Mouse (Mus musculus) kidney, postnatal 10 days (tissue): Measurements from ENCODE around the gene Hist2h2bb.
"Not testable (repeated sequence)": the region's sequence is repeated elsewhere in the genome, so short reads cannot be mapped to it uniquely, and the experiment has no call there.

ENCODE experiments used
- DNase-seq: peaks from one replicate; pipeline ENCODE4 v3.0.0; 2021; ENCODE audit warnings: mixed read lengths

Hist2h2bb gene

DNA sequence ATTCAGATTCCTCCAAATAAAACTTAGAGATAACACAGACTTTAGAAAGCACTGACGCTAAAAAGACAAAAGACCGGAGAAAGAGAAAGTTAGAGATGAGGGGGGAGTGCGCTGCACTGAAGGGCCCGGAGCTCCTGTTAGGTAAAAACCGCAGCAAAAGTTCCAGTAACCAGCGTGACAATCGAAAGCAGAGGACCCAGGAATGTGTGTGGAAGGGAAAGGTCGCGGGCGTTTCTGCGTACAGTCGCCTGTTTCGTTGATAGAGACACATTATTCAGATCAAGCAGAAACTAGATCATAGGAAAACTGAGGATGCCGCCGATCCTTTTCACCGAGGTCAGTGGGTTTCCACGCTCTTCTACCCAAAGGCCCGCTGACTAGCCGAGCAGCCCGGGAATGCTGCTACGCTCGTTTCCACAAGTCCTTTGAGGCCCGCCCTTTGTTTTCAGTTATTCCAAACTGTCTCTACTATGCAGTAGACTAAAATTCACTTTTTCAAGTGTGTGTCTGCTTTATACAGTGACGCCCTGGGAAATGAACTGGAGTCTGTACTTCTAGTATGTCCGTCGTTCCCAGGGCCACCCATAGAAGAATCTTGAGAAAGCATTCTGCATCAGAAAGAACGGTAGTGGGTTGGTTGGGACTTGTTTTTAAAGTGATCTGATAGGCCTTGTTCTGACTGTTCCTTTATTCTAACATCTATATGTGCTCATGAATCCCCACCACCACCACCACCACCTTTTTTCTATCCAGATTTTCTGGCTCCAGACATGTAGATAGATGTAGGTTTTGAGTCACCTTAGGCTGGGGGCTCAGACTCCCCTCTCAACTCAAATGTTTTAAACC, 5.8 kb upstream of the Hist2h2bb start:
- DNase-seq = peak; percentile 62

DNA sequence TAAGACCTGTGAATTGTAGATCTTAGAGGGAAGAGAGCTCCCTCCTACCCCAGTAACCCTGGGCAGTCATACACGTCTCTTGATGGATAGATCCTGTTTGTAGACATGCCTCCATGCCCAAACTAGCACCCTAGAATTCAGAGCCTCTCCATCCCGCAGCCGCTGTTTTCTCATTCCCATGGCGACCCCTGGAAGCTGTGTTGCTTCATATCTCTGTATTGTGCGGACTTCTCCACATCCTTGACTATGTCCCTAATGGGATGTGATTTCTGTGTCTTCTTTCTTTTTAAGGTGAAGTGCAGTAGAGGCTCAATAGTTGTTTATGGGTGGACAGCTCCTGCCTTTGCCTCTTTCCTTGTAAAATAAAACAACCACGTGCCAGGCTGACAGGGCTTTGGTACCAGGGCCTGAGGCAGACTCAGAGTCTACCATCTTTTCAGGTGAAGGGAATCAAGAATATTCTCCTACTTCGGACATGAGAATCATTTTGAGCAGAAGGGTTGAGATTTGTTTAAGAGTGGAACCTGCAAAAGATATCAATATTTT, 5.1 kb upstream of the Hist2h2bb start:
- DNase-seq = no peak

- DNase-seq = no peak
These were observed 3.3 kb upstream of the Hist2h2bb start for GRCm38 (mm10) chr3:96266132-96266710.

DNA sequence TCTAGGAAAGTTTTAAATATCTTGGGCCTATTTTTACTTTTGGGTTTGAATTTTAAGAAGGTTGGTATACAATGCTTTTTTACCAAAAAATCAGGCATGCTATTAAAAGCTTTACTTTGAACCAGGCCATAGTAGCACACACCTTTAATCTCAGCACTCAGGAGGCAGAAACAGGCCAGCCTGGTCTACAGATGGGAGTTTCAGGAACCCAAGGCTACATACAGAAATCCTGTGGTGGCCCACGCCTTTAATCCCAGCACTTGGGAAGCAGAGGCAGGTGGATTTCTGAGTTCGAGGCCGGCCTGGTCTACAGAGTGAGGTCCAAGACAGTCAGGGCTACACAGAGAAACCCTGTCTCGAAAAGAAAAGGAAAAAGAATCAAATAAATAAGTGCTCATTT, 2.0 kb upstream of the Hist2h2bb start:
- no peak for DNase-seq

DNA sequence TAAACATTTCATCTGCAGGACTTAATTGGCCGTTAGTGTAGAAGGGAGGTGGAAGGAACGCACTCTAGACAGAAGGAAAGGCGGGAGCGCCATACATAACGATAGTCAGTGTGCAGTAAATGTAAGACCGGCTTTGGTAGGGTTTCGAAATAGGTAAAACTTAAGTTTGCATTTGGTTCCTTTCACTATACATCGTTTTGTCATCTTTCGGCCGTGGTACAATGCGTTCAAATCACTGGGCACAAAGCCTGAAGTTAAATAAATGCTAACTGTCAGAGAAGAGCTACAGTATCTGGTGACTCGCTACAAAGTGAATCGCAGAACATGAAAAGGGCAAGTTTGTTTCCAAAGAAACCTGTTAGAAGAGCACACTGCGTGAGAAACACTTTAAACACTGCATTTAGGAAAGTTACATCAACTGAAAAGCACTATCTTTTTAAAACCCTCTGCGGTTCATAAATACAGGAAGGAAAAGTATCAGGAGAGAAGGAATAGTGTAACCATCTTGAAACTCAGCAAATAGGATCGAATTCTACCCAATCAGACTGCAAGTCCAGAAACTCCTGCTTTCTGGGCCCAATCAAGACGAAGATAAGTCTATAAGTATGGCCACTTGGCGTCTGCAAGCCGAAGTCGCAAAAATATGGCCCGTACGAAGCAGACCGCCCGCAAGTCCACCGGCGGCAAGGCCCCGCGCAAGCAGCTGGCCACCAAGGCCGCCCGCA, 1.3 kb upstream of the Hist2h2bb start, which contains the start of gene Hist2h3b:
Gene Hist2h3b (plus strand): TSS at position 604 of the 725 bp plus-strand sequence.
- DNase-seq = peak; percentile 86

- not testable (repeated sequence) for DNase-seq
These were observed 675 bp upstream of the Hist2h2bb start for GRCm38 (mm10) chr3:96268776-96269378.

DNA sequence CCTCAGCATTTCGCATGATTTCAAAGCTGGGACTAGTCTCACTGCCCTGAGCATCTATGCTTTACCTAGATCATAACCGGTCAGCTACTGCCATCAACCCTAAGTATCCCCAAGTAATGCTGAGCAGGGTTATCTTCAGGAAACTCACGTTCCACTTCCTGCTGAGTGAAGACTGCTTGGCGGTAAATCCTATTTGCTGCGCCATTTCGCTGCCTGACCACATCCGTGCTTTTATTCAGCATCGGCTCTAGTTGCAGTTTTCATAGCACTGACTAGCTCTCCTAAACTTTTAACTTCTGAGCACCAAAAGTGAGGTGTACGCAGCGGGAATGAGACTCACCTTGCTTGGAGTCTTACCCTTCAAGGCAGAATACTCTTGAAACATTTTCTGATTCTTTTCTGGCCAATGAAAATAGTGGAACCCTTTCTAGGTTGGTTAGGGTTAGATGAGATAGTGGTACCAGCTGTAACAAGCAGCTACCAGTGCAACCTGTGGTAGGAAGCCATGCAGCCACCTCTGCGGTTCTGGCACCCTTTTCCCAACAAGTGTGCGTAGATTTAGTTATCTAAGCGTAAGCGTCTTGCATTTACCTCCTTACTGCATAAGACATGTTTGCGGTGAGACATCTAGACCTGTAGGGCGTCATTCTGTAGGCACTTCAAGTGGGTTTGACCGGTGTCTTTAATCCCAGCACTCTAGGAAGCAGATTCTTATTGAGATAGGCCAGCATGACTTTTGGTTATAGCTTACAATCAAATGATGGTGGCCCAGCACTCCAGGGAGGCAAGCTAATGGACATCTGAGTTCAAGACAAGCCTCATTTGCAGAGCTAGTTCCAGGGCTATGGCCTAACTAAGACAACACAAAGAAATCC, 4.3 kb downstream of the Hist2h2bb start:
- no peak for DNase-seq

DNA sequence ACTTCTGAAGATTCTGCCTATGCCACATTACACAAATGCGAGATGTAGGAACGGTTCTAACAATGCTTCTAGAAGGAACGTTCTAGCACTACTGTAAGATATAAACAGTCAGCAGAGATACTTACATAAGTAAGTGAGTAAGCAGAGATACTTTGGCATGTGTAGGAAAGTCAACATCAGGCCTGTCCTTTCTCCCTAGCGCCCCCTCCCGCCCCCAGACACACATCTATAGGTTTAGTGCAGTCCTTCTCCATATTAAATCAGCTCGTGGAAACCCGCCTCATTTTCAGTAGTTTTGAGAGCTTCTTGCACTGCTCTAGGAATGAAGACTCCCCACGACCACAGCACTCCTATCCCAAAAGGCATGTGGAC, 7.9 kb downstream of the Hist2h2bb start:
- peak; percentile 62 for DNase-seq

DNA sequence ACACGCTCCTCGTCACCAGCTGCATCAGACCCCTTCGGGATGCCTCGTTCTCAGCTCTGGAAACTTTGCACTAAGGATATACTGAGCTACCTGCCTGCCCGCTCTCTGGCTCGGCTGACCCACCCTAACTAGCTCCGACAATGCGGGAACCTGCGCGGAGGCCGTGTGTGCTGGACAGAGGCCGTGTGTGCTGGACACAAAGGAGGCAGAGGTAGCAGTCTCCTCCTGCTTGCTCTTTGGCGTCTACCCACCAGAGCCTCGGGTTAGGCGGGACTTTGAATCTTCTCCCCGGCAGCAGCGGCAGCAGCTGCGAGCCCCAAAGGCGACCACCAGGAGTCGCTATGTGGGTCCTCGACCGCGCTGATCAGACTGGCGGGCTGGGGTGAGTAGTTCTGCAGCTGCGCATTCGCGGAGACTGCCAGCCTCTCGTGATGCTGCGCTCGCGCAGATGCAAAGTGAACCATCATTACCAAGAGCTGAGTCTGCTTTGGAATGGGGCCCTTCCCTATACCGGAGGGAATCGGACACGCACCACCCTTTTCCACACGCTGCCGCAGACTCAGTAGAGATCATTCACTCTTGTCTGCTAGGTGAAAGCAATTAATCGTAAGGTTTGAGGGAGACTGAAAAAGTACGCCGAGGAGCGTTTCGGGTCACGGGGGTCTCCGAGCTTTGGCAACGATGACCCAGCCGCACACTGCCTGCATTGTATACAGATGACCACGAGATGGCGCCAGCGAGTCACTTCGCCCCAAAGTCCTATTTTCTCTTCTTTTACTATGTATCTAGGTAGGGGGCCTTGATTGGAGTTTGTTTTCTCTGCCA, 8.5 kb downstream of the Hist2h2bb start:
- peak; percentile 95 for DNase-seq

- DNase-seq = no peak
These were observed 11.1 kb downstream of the Hist2h2bb start for GRCm38 (mm10) chr3:96280660-96281059.

DNA sequence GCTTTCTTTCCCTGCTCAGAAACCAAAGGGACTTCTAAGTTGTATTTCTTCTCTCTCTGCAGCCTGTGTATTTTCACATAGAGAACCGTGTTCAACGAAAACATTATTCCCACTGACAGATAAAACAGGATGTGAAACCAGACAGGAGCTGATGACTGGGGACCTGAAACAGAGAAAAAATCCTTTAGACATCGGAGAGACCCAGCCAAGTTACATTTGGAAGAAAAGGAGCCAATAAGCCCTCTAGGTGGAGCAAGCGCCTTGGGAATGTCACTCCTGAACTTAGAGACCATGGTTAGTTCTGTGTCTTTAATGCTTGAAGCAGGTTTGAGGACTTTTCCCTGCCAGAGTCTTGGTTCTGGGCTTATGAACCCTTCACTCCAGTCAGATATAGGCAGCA, 14.9 kb downstream of the Hist2h2bb start:
- peak; percentile 51 for DNase-seq

DNA sequence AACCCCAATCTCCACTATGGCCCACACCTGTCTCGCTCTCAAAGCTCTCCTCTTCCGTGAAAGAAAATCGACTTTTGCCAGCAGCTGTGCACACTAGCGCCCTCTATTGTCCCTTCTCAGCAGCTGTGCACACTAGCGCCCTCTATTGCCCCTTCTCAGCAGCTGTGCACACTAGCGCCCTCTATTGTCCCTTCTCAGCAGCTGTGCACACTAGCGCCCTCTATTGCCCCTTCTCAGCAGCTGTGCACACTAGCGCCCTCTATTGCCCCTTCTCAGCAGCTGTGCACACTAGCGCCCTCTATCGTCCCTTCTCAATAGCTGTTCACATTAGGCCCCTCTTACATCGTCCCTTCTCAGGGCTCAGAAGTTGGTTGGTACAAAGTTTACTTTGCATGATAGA, 17.8 kb downstream of the Hist2h2bb start:
- not testable (repeated sequence) for DNase-seq

DNA sequence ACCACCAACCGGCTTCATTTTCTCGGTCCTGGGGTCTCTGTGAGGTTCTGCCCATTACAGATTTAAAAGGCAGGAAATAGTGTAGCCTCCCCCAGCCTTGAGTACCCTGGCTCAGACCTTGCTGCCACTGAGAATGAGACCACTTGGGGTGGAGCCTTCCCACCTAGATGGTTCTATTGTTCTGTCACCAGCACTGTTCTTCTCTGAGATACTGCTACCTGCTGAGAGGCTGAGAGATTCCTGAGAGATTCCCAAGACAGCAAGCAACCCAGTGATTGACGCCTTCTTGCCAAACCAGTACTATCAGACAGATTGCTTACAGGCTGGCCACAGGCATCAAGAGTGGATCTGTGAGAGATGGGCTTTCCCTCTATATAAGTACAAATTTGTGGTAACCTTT, 19.6 kb downstream of the Hist2h2bb start:
- no peak for DNase-seq

- not testable (repeated sequence) for DNase-seq
These were observed 21.2 kb downstream of the Hist2h2bb start for GRCm38 (mm10) chr3:96290727-96291126.

DNA sequence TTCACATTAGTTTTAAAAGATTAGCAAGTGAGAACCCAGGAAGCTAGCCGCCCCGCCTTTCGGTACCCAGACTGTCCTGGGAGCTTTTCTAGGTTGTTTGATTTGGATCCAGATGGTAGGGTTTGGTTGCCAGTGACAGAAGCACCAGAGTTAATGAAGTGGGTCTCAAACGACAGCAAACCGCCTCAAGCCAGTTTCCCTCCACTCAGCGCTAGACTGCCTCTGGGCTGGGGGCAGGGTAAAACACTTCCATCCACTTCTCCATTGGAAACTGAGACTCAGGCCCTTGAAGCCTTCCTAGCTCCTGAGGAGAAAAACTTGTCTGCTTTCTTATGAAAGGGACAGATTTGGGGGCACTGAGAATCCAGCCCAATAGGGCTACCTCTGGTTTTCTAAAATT, 23.1 kb downstream of the Hist2h2bb start:
- no peak for DNase-seq

DNA sequence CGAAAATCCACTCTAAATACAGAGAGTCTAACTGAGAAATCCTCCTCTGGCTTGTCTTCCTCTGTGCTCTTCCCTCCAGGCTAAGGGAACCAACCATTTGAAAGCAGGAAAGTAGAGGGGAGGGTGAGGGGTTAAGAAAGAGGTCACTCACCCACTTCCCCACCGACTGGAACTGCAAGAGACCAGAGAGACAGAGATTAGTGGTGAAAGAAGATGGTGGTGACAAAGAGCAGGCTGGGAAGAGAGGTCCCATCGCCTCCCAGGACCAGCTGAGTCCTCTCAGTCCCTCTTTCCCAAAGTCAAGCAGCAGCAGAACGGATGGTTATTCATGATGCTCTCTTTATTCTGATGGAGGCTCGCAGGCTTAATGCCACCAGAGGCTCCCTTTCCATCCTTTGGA, 23.8 kb downstream of the Hist2h2bb start:
- DNase-seq = no peak

DNA sequence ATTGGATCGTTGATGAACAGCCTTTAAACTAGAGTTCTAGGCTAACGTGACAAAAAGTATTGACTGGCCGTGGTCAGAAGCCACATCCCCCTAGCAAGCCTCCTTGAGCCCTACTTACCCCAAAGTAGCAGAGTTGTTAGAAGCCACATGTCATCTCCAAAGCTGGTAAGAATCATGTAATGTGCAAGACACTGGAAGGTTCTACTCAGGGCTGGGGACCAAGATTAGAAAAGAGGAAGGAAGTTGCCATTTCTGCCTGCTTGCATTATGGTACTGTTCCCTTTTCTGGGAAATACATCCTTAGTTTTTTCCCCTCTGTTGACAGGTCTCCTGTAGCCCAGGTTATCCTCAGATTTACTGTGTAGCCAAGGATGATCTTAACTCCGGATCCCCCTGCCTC, 24.2 kb downstream of the Hist2h2bb start, which contains the start of gene Fcgr1:
Gene Fcgr1 (minus strand): TSS at position 183 of the 400 bp plus-strand sequence.
- no peak for DNase-seq

DNA sequence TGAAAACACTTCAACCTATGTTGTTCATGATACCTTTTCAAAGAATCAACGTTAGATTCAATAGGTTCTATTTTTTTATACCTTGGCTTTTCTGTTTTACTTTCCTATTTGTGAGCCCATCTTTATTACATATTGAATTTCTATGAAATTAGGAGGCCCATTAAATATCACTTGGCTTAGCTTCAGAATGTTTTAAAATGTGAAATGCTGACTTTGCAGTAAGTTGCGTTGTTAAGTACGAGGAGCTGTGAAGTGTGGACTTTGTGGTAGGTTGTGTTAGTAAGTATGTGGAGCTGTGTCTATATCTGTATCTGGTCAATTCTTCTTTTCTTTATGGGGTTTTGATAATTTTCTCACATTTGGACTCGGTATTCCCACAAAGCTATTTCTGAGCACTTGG, 28.8 kb downstream of the Hist2h2bb start:
- no peak for DNase-seq

DNA sequence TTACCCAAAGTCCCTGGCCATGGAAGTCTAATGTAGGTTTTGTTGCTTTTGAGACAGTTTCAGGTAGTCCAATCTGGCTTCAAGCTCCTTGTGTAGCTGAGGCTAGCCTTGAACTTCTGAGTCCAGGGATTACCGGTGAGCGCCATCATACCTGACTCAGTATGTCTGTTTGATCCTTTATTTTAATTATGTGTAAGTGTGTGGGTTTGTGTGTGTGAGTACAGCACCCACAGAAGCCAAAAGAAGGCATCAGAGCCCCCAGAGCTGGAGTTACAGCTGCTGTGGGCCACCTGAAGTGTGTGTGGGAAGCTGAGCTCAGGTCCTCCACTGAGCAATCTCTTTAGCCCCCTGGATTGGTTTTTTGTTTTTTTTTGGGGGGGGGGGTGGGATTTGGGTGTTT, 30.0 kb downstream of the Hist2h2bb start:
- DNase-seq = no peak

GRCm38 (mm10) chr3:96300706-96301529, 31.4 kb downstream of the Hist2h2bb start:
- DNase-seq = no peak
